Mouse (Mus musculus): ENCODE results near the gene Ambra1.

Gene Ambra1

DNA sequence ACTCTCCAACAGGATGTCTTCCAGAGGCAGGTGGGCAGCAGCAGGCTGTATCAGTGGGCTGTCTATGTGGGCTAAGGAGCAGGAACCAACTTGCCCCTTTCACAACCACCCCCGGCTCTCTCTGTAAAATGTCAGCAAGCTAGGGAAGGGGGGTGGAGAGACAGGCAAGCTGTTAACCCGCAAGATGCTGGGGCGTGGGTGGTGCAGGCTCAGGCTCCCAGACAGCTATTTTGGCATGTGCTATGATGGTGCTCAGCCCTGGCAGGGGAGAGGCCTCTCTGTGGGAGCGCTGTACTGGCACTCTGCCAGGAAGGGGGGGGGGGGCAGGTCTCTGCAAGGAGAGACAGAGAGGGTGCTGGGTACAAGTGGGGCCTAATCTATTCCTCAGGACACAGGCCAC, 227.2 kb downstream of the Ambra1 start:
- ATAC-seq (ENCODE audit: insufficient number of reproducible peaks, low FRiP score, low TSS enrichment), result no peak

DNA sequence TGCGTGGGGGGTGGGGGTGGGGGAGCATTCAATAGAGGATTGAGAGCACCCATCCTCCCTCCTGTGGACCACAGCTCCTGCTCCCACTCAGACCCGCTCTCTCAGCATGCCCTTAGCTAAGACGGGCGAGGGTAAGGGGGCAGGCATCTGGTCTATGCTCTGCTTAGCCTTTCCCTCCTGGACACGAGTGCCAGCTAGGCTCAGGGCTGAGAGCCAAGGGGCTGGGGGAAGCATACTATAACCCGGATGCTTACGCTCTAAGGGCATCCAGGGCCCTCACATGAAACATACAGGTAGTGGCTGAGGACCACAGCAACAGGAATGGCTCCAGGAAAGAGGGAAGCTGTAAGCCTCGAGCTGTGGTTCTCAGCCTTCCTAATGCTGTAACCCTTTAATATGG, 228.1 kb downstream of the Ambra1 start:
- no peak for ATAC-seq (ENCODE audit: insufficient number of reproducible peaks, low FRiP score, low TSS enrichment)

- no peak for ATAC-seq (ENCODE audit: insufficient number of reproducible peaks, low FRiP score, low TSS enrichment)
These were observed 228.9 kb downstream of the Ambra1 start for GRCm38 (mm10) chr2:91958701-91959457.

DNA sequence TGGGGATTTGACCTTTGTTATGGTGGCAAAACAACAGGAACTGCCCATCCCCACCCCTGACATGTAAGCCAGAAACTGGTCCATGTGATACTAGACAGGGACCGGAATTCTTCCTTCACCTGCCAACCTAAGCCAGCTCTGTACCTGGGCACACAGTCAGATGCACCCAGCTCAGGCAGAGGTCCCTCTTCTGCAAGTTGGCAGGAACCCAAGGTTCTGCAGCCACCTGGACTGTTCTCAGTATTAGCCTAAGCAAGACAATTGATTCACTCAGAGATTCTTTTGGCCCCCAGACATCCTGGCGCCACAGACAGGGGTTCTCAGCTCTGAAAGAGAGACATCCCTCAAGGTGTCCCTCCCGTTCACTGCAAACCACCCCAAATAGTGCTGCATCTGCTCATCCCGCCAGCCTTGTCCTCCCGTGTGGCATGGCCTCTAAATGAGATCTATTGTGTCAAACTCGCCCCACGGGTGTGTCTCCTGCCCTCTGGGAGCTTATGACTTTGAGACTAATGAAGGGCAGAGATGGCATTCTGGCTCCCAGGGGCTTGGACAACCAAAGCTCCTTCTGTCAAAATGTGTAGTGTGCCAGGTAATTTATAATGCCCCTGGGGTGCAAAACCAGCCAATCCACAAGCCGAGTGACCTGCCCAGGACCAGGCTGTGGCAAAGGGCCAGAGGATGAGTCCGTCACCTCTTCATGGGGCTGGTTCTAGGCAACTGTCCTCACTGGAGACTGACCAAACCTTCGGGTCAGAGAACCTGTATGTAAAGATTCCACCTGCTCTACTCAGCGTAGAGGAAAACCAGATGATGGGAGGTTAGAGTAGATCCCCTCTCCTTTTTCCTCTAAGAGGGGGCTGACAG, 229.8 kb downstream of the Ambra1 start:
- peak; percentile 22; the same call in 1 of the 2 replicates for ATAC-seq (ENCODE audit: insufficient number of reproducible peaks, low FRiP score, low TSS enrichment)

GRCm38 (mm10) chr2:91960459-91960858, 230.5 kb downstream of the Ambra1 start:
- ATAC-seq (ENCODE audit: insufficient number of reproducible peaks, low FRiP score, low TSS enrichment), result no peak

- ATAC-seq (ENCODE audit: insufficient number of reproducible peaks, low FRiP score, low TSS enrichment), result no peak
These were observed 232.2 kb downstream of the Ambra1 start for GRCm38 (mm10) chr2:91961901-91962761.

DNA sequence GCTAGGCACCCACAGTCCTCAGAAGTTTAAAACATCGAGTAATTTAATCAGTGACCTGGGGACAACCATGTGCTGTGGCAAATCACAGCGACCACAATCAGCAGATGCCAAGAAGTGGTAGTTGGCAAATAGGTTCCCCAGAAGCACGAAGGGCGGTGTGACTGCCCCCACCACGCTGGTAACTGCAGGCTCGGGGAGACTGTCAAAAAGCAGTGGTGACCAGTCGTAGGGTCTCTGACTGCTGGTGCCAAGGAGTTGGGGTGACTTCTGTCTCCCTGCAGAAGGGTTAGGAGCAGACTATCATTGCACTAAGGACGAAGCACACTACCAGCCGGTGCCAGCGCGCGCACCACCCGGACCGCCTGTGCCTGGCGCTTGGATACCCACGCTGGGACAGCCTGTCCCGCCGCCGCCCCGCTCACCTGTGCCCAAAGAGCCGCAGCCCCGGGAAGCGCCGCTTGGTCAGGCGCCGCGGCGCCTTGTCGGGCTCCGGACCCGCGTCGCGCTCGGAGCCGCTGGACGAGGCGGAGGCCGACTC, 233.0 kb downstream of the Ambra1 start:
- ATAC-seq (ENCODE audit: insufficient number of reproducible peaks, low FRiP score, low TSS enrichment), result no peak

DNA sequence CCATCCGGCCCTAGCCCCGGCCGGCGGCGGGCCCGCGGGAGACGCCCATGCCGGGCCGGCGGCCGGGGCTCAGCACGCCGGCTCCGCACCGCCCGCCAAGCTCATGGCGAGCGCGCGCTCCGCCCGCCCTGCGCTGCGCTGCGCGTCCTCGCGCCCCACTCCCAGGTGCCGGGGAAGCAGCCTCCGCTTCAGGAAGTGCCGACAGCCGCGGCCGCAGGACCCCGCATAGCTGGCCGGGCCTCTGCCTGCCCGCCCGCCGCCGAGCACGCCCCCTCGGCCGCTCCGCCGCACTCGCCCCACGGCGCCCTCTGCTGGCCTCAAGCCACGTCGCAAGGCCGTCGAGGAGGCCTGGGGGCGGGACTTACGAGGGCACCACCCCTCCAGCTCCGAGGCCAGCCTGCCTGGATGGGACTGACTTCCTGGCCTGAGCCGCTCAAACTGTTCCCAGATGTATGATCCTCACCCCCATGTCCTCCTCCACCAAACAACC, 233.6 kb downstream of the Ambra1 start:
- peak; percentile 75 for ATAC-seq (ENCODE audit: insufficient number of reproducible peaks, low FRiP score, low TSS enrichment)

GRCm38 (mm10) chr2:91964610-91965204, 234.8 kb downstream of the Ambra1 start:
- no peak for ATAC-seq (ENCODE audit: insufficient number of reproducible peaks, low FRiP score, low TSS enrichment)

GRCm38 (mm10) chr2:91965417-91965816, 235.5 kb downstream of the Ambra1 start:
- ATAC-seq (ENCODE audit: insufficient number of reproducible peaks, low FRiP score, low TSS enrichment), result no peak

DNA sequence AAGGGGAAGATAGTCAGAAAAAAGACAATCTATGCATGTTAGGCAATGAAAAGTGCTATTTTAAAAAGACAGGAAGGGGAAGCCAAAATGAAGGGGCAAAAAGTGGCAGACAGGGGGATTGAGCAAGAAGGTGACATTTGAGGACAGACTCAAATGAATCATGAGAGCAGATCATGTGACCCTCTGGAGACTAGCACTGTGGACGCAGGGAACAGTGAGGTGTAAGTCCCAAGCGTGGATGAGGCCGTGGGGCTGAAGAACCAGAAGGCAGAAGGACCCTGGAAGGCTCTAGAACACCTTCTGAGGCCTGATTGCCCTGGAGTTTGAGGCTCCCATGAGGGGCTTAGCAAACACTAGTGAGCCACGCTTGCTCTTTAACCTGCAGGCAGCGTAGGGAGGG, 236.4 kb downstream of the Ambra1 start:
- ATAC-seq (ENCODE audit: insufficient number of reproducible peaks, low FRiP score, low TSS enrichment), result no peak

DNA sequence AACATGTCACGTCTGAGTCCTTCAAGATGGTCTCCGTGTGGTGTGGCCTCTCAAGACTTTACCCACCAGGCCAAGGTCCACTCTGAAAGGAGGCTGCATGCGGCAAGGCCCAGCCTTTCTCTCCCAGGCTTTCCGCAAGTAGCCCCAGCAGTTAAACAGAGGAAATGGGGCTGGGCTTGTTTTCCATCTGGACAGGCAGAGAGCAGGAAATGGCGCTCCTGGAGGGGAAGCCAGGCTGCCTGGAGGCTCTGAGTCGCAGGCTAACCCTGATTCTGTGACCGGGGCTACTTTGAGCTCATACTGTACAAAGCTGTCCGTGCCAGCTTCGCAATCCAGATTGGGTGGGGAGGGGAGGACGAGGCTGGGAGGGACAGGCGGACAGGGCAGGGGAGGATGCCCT, 238.0 kb downstream of the Ambra1 start:
- ATAC-seq (ENCODE audit: insufficient number of reproducible peaks, low FRiP score, low TSS enrichment), result no peak
